Mouse (Mus musculus): ENCODE results near the gene Slc16a4. TPM values are rescaled to one million over a fixed set of nuclear protein-coding genes. Genes with fewer than 3 reads are reported as not detected.

The Slc16a4 gene
- 0.53 TPM for total RNA-seq (2023)

GRCm38 (mm10) chr3:107290764-107291381, at the start of gene Slc16a4:
TSS of gene Slc16a4 (plus strand) at chr3:107291230.

GRCm38 (mm10) chr3:107278479-107279269, 12.4 kb upstream of the Slc16a4 start, which contains the start of gene Lamtor5:
TSS of gene Lamtor5 (plus strand) at chr3:107278858.

GRCm38 (mm10) chr3:107333381-107334201, 42.6 kb downstream of the Slc16a4 start, which contains the start of gene Rbm15:
TSS of gene Rbm15 (minus strand) at chr3:107333673.

Other genes with a start within 250 kb of the Slc16a4 start
- 2.7 TPM for gene Kcna2, start 190.1 kb upstream of the Slc16a4 start, total RNA-seq (2023)
- gene Kcna10, start 108.2 kb upstream of the Slc16a4 start, total RNA-seq (2023) = not detected
- gene Cym, start 69.5 kb upstream of the Slc16a4 start, total RNA-seq (2023) = 0.80 TPM
- not detected for gene A630076J17Rik, start 60.6 kb upstream of the Slc16a4 start, total RNA-seq (2023)
- not detected for gene Prok1, start 51.5 kb upstream of the Slc16a4 start, total RNA-seq (2023)
- gene Lamtor5, start 12.4 kb upstream of the Slc16a4 start, total RNA-seq (2023) = 37.0 TPM
- gene Rbm15, start 42.4 kb downstream of the Slc16a4 start, total RNA-seq (2023) = 48.5 TPM
- gene Kcnc4, start 168.3 kb downstream of the Slc16a4 start, total RNA-seq (2023) = not detected
- gene Slc6a17, start 226.8 kb downstream of the Slc16a4 start, total RNA-seq (2023) = not detected